Mouse (Mus musculus) lung, postnatal 14 days (tissue): ENCODE measurements at regions not wholly inside any gene's neighbourhood (a gene's known extent, or its start where the extent isn't known, plus 50 kb on each side); places are given as distances from the start of the nearest gene placed in this dataset.
A peak's percentile ranks its signal among the peaks of the same experiment; 100 is the strongest.

ENCODE experiments used
- DNase-seq: peaks from one replicate; pipeline ENCODE4 v3.0.0; 2021

DNA sequence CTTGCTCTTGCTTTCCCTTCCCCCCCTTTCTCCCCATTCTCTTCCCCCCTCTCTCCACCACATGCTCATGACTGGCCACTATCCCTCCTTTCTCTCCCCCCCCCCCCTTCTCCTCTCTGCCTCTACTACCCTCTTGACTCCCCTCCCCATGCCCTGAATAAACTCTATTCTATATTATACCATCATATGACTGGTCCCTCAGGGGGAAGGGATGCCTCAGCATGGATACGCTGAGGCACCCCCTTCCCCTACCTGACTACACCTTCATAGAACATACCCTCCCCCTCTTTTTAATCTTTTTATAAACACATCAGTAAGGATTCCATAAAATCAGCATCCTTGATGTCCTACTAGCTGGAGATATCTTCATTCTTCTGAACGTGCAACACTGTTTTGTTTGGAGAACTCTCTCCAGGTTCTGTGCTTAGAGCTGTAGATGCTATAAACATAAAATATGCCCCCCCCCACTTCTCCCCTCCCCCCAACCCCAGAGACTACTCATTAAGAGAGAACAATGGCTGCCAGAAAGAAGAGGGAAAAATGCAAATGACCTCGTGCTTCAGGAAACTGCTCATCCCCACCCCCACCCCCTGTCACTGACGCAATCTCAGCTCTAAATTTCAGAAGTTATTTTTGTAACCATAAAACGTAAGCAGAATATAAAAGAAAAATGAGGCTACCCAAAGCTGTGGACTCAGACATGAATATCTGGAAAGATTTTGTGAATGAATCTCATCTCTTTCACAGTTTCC lies 102.3 kb downstream of the Pja2 start:
- DNase-seq: no peak

DNA sequence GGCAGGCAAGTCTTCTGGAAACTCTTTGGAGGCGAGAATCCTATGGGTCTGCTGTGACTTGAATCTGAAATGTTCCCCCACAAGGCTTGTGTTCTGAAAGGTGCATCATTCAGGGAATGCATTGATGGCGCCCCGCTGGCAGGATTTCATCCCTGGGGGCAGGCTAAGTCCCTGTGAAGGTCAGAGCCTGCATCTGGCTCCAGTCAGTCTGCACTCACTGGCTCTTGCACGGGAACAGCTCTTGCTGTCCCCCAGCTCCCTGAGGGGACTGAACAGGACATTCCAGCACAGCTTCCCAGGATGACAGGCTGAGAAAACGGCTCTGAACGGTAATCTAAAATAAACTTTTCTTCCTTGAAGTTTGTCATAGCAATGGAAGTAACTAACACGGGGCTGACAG lies 117.1 kb downstream of the Pja2 start:
- peak; percentile 34 for DNase-seq

DNA sequence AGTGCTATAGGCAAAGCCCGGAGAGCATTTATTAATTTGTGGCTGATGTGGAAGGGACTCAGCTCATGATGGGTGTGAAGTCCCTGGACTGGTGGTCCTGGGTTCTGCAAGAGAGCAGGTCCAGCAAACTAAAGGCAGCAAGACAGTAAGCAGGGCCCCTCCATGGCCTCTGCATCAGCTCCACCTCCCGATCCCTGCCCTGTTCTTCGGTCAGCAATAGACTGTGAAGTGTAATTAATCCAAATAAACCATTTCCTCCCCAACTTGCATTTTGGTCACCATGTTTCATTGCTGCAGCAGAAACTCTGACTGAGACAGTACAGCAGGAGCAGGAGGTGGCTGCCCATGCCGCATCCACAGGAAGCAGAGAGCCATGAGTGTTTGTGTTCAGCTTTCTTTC lies 118.5 kb downstream of the Pja2 start:
- DNase-seq: no peak

DNA sequence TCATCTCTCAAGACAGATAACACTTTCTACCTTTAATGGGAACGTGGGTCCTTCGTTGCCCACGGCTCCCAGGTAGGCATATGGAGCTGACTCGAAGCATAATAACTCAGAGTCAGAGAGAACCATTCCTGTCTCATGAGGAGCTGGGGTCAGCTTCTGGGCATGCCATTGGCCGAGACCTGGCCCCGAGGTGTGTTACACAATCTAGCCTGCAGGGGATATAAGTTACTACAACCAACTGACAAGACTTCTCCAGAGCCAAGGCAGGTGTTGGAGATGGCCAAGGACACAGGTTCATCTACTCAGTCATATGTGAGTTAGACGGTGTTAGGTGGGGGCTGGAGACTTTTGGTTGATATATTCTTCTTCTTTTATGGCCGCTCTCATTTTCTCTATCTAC lies 120.4 kb downstream of the Pja2 start:
- no peak for DNase-seq

DNA sequence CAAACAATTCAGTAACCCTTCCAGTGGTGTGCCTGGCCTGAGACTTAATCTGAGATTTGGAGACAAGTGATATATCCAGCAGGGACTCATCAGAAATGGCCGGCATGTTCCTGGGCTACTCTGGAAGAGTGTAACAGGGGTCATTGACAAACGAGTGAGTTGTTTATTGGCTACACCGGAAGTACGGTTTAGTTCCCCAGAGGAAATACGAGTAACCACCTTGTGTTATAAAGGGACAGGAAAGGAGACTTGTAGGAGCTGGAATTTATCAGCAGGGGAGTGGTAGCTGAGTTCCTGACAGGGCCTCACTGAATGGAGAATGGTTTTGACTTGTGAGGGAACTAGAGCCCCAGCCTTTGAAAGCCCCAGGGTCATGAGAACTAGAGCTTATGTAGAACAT lies 121.3 kb downstream of the Pja2 start:
- no peak for DNase-seq

DNA sequence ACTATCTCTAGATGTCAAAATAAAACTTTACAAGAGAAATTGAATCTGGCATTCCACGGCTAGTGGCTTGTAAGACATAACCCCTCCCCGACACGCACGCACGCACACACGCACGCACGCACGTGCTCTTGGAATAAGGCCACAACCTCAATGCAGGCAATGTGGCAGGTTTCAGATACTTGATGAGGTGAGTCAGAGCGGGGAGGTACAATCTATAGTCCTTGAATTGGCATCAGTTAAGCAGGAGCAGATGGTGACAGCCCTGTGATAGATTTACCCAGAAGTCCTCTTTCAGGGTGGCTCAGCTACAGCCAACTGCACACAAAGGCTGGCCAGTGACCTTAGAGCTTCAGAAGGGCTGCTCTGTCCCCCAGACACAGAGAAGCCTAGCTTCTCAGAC lies 122.1 kb downstream of the Pja2 start:
- DNase-seq: no peak

DNA sequence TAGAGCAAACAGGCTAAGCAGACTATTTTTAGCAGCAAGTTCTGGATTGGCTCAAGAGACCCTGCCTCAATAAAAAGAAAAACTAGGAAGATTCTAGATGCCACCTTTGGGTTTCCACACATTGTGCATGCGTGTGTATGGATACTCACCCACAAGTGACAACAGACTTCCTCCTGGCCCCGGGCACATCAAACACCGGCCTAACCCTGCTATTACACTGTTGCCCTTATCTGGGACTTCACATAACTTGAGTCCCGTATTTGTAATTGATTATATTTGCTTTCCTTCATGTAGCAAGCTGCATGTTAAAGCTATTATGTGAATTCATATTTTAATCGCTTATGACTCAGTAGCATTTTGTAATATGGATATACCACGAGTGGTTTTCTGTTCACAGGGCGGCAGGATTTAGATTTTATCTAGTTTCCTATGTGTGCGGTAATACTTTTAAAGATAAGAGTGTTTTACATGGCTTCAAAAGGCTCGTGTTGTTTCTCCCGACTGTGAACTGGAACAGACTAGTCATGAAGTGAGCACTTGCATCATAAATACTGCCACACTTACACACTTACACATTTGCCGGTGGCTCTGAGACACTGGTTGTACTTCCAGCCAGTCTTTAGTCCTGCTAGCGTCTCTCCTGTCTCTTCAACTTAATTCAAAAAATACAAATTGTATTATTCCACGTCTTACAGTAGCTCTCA lies 123.4 kb downstream of the Pja2 start:
- DNase-seq: no peak

DNA sequence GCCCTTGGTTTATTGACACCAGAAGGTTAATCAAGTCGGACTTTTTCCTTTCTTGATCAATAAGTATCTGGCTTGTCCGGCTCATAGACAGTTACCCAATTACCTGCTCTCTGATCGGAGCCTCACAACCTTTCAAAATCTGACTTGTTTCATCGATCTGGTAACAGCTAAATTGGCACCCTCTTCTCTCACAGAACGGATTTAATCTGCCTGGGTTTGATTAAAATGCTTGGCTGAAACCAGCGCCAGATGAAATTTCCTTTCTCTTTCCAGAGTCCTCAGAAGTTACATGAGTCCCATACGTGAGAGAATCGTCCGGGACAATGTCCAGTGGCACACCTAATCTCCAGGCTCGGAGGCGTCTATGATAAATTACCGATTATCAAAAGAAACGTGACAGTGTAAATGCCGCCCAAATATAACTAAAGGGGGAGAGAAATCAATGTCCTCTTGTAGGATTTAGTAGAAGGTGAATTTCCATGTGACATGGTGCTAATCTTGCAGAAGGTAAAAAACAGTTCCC lies 125.5 kb downstream of the Pja2 start:
- DNase-seq: no peak

DNA sequence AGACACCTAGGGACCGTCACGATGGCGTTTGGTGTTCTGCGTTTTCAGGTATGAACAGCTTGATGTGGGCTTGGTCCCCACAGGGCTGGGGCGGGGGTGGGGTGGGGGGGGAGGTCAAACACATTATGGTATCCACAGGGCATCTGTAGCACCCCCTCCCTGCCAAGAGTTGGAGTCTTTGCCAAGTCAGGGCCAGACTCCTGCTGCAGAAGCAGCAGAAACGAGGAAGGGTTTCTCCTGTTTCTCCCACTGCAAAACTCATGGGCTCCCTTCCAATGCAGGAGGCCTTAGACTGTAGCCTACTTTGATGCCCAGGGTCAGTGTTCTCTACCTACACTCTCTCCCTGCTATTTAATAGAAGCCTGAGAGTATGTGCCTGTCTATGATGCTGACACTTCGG lies 128.1 kb downstream of the Pja2 start:
- DNase-seq: no peak

DNA sequence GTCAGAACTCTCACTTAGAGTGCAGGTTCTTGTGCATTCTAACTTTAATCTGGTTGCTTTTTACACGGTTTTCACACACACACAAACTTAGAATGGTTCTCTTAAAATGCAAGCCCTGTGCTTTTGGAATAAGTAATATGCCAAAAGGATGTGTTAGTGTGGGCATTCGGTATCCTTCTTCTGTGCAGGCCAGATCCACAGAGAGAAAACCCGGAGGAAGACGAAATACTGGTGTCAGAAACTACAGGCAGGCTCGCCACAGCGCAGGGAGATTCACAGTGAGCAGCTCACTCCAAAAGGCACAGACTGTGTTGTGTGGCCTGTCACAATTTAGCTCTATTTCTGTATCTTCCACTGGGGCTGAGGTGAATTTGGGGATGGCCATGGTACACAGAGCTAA lies 129.5 kb downstream of the Pja2 start:
- no peak for DNase-seq

DNA sequence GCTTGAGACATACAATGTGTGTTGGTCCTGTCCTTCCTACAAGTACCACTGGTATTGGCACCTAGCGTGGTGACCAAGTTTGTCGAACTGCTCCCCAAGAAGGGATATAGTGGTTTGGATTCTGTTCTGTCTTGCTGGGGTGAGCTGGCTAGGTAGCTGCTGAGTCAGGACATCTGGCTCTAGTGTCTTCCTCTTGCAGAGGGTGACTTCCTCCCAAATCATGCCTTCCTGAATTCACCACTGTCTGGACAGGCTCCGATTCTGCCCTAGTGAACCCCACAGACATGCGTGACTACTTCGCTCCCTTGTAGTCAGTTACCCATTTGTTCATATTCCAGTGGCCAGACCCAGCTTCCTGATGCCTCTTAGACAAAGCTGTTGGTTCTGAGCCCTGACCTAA lies 130.1 kb downstream of the Pja2 start:
- no peak for DNase-seq

DNA sequence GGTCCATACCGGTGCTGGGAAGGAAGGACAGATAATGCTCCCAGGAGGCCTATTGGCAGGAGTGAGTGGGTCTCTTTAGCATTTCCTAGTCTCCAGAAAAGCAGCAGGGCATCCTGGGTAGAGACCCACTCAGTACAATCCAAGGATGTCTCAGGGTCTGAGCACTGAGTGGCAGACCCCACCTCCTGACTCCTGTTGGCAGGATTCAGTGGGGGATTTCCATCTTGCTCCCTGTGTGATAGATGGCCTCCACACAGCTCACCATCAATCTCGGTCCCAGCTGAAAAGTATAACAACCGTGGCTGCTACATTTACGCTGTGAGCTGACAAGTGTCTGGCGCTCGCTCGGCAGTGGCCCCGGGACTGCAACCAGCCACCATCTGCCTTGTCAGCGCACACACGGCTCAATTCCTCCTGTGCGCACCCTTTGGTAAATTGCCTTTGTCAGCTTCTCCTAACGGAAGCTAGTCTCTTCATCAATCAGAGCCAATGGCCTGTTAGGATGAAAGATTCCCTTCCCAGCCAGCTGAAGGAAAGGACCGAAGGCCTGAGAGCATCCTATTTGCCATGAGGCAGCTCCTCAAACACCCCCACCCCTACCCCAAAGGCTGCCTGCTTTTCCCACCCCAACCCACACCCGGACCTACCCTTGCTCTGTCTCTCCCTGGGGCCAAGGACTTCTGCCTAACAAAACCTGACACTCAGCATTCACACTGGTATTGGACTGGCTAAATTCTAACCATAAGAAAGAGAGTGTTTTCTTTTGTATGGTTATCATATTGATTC lies 131.4 kb downstream of the Pja2 start:
- DNase-seq: no peak

DNA sequence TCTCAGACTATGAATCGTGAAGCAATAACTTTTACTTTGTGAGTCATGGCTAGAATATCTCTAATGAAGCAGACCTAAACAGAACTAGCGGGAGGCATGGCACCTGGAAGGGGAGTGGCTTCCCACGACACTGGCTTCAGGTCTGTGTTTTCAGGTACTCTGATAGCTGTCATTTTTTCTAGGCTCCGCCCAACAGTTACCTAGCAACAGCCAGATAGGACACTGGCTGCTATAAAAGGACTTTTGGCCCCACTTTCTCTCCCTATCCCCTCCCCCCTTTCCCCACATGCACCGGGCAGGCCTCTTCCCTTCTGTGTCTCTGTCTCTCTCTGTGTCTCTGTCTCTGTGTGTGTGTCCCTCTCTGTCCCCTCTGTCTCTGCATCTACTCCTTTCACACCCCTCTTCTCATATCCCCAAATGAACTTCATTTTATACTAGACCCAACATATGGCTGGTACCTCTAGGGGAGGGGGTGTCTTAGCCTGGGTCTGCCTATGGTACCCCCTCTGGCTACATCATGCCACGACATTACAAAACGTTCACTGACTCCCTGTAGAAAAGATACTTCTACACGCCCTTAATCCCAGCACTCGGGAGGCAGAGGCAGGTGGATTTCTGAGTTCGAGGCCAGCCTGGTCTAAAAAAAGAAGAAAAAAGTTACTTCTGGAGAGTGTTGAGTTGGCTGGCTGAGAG lies 132.3 kb downstream of the Pja2 start:
- no peak for DNase-seq

DNA sequence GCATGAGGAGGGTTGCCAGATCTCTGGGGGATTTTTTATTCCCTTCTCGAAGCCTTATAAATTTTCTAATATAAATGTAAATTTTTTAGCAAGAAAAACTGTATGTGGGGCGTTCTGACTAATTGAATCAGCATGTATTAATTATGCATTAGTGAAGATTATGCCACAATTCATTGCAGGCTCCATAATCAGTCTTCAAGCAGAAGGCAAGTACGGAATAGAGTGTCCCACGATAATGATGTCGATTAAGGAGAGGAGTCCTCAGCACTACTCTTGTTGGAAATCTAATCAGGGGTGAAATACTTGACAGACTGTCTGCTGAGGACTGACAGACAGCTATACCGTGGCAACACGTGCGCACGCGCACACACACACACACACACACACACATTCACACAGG lies 135.3 kb downstream of the Pja2 start:
- DNase-seq: no peak

DNA sequence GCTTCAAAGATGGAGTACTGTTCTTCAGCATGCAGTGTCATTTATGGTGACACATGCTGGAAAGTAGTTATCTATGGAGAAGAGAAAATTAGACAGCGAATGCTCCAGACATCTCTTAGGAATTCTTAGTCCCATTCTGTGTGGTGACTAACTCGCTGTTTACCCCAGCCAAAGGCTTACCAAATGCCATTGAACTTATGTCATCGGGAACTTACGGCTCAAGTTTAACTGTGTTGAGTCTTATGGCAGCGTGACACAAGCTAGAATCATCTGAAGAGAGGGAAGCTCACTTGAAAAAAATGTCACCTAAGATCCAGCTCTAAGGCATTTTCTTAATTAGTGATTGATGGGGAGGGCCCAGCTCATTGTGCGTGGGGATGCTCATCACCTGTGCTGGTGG lies 138.7 kb downstream of the Pja2 start:
- DNase-seq: no peak
